Mouse (Mus musculus) hindbrain, embryonic 12.5 days (tissue): ENCODE data around the gene Egln3. TPM values are rescaled to one million over a fixed set of nuclear protein-coding genes. Genes with fewer than 3 reads are reported as not detected.

ENCODE experiments used
- ATAC-seq: fragments of 200-750 bp; cut with Nextera tagmentation; 2 replicates; pipeline ENCODE4 v1.8.0; 2017; ENCODE audit warnings: moderate TSS enrichment; ENCODE audit not compliant: low FRiP score
- H3K27ac ChIP-seq: fragments of 300-500 bp; sonication (generic); 2 replicates; pipeline ENCODE4 v1.5.1; 2016; ENCODE audit warnings: mild to moderate bottlenecking
- H3K27me3 ChIP-seq: fragments of 300-500 bp; sonication (generic); 2 replicates; pipeline ENCODE4 v1.6.1; 2016; ENCODE audit warnings: mild to moderate bottlenecking
- H3K36me3 ChIP-seq: fragments of 300-500 bp; sonication (generic); 2 replicates; pipeline ENCODE4 v1.6.1; 2016; ENCODE audit warnings: mild to moderate bottlenecking
- H3K4me1 ChIP-seq: fragments of 300-500 bp; sonication (generic); 2 replicates; pipeline ENCODE4 v1.6.1; 2016
- H3K4me2 ChIP-seq: fragments of 300-500 bp; sonication (generic); replicated peaks from 2 replicates; pipeline ENCODE4 v1.6.1; 2016; ENCODE audit warnings: mild to moderate bottlenecking
- H3K4me3 ChIP-seq: fragments of 300-500 bp; sonication (generic); 2 replicates; pipeline ENCODE4 v1.5.1; 2016; ENCODE audit warnings: mild to moderate bottlenecking
- H3K9ac ChIP-seq: fragments of 300-500 bp; sonication (generic); 2 replicates; pipeline ENCODE4 v1.6.1; 2016; ENCODE audit warnings: mild to moderate bottlenecking, moderate library complexity
- H3K9me3 ChIP-seq: fragments of 300-500 bp; sonication (generic); replicated peaks from 2 replicates; pipeline ENCODE4 v1.6.1; 2016; ENCODE audit warnings: mild to moderate bottlenecking
- WGBS: fragments of 180-500 bp; shearing (Covaris S2); methylation state at CpG from one replicate; pipeline ENCODE4 v1.1.7; 2016; 5-methylcytosine and 5-hydroxymethylcytosine counted together
- polyA plus RNA-seq: library from polyadenylated mRNA; unstranded; fragments of >200 nt; fragmentation: Nextera tagmentation; extraction: Ambion mirVana; gene quantifications from 2 replicates; pipeline ENCODE4 v1.2.1, GENCODE M21; 2016

The Egln3 gene
- polyA plus RNA-seq, 1 experiment from 2014 or later = 7.3 TPM

DNA sequence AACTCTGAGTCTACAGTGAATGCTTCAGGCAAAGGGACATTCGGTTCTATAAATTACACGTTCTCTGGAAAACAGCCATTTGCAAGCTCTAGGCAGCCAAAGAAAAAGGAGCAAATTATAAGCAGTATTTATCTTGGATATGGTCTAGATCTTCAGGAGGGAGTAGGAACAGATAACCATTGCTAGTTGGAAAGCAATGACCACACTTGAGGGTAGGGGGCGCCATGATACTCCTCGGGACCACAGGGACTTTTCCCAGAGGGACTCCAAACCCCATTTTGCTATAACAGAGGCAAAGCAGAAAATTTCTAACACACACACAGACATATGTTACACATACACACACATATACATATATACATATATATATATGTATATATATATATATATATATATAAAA is 3.5 kb downstream of the Egln3 start:
- 43% methylated on average over 4 of the region's 4 CpGs for WGBS
- H3K27ac ChIP-seq = no peak overlapping the region
- H3K4me1 ChIP-seq = peaks cover 41% of the 10 kb centered on the region
- no peaks in the 10 kb centered on the region for H3K9me3 ChIP-seq
- no peak for ATAC-seq
- H3K9ac ChIP-seq = no peak overlapping the region
- H3K4me2 ChIP-seq = no peak overlapping the region
- H3K36me3 ChIP-seq = no peaks in the 10 kb centered on the region
- no peaks in the 10 kb centered on the region; the same call in none of the 2 replicates for H3K27me3 ChIP-seq
- H3K4me3 ChIP-seq = no peak overlapping the region

DNA sequence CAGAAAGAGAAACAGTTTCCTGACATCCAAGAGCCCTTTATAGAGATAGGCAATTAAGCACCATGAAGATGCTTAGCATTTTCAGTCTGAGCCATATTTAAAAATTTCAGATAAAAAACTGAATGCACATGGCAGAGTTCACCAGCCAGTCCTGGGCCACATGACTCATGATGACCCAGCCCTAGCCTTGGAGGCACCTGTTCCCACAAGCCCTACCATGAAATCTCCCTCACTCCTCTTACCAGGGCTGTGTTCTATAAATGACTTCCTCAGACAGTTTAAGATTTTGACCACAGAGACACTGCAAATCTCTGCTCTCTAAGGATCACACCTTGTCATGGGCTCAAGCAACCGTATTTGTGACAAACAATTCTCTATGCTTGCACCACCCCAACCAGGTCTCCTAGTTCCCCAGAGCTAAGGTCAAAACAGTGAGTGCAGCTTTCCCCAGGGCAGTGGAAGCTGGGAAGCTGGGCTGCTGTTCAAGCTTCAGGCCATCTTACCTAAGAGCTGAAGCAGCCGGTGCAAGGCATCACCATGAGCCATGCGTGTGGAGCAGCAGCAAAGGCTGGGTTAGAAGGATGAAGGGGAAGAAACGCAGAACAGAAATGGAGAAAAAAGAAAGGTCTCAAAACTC is 5.3 kb downstream of the Egln3 start:
- no peak overlapping the region for H3K27ac ChIP-seq
- no peak for ATAC-seq
- no peak overlapping the region for H3K4me2 ChIP-seq
- no peak overlapping the region for H3K4me3 ChIP-seq
- H3K9ac ChIP-seq = no peak overlapping the region
- 90% methylated on average over 4 of the region's 4 CpGs for WGBS
- no peaks in the 10 kb centered on the region; the same call in none of the 2 replicates for H3K27me3 ChIP-seq
- peaks cover 43% of the 10 kb centered on the region for H3K4me1 ChIP-seq
- H3K36me3 ChIP-seq = no peaks in the 10 kb centered on the region
- H3K9me3 ChIP-seq = no peaks in the 10 kb centered on the region

DNA sequence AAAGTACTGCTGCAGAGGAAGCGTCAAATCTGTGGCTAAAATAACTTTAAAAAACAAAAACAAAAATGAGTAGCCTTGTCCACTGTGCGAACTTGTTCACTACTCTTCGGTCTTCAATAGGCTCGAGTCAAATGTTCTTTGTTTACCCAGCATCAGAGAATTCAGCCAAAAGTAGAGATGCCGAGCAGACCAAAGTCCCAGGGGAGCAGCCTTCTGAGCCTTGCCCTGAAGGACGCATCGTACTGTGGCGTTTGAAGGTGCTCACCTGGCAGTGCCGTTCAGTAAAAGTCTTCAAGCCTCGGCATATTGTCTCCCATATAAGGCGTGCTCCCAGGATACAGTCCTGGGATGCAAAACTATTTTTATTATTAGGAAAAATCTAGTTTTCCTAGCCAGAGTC is 5.8 kb downstream of the Egln3 start:
- Histone ChIP-seq H3K36me3 (no peaks in the 10 kb centered on the region), H3K27me3 (no peaks in the 10 kb centered on the region; the same call in none of the 2 replicates), H3K4me3 (no peak overlapping the region), H3K9ac (no peak overlapping the region), H3K9me3 (no peaks in the 10 kb centered on the region), H3K4me2 (no peak overlapping the region), H3K4me1 (peaks cover 43% of the 10 kb centered on the region), H3K27ac (peak overlapping the region; percentile 5; the same call in 1 of the 2 replicates)
- WGBS = 61% methylated on average over 11 of the region's 11 CpGs
- ATAC-seq = no peak

DNA sequence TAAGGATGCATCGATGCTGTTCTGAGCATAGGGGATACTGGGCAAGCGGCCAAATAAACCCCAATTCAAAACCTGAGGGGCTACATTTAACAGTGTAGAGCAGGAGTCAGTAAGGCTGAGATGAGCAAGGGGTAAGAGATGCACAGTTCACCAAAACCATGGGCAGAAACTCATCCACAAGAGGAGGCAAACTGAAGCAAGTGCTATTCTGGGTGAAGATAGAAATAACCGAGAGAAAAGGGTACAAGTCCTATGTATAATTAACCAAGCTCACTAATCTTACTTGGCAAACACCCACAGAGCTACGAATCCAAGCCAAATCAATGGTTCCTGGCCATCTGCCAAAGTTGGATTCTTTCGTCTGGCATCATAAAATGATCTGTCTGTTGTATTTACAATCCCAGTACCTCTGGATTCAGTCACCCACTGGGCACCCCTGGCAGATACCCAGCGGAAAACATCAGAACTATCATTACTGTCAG is 6.3 kb downstream of the Egln3 start:
- Histone ChIP-seq H3K27me3 (no peaks in the 10 kb centered on the region; the same call in none of the 2 replicates), H3K4me2 (no peak overlapping the region), H3K4me1 (peaks cover 43% of the 10 kb centered on the region), H3K9me3 (no peaks in the 10 kb centered on the region), H3K4me3 (no peak overlapping the region), H3K36me3 (no peaks in the 10 kb centered on the region), H3K27ac (peak overlapping the region; percentile 5; the same call in 1 of the 2 replicates), H3K9ac (no peak overlapping the region)
- 51% methylated on average over 6 of the region's 6 CpGs for WGBS
- no peak for ATAC-seq

DNA sequence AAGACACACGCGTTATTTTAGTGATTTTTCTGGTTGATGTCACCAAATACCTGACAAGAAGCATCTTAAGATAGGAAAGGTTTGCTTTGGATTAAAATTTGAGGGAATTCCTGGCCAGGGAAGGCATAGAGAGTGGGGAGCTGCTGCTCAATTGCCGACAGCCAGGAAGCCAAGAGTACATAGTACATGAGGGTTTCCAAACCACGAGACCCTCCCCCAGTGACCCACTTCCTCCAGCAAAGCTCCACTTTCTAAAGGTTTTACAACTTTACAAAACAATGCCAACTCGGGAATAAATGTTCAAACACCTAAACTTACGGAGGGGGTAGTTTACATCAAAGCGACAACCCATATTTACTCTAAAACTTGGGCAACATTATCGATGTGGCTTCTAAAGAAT is 6.8 kb downstream of the Egln3 start:
- 86% methylated on average over 8 of the region's 8 CpGs for WGBS
- no peak overlapping the region for H3K4me3 ChIP-seq
- H3K9ac ChIP-seq = no peak overlapping the region
- no peak overlapping the region for H3K27ac ChIP-seq
- no peaks in the 10 kb centered on the region for H3K9me3 ChIP-seq
- ATAC-seq = no peak
- no peaks in the 10 kb centered on the region; the same call in 1 of the 2 replicates for H3K27me3 ChIP-seq
- H3K4me2 ChIP-seq = no peak overlapping the region
- no peaks in the 10 kb centered on the region for H3K36me3 ChIP-seq
- H3K4me1 ChIP-seq = peaks cover 45% of the 10 kb centered on the region

DNA sequence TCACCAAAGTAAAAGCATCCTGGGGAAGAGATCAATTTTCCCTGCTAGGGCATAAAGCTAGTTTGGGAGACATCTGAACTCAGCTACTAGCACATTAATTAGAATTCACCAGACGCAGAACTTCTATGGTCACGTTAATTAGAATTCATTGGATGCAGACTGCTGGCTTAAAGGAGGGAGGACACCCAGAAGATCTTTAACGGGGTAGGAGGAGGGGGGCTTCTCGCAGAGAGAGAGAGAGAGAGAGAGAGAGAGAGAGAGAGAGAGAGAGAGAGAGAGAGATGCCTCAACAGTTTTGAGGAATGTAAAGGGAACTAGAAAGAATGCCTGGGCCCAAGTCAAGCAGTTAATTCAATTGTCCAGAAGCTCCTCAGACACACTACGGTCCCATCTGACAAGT is 9.5 kb downstream of the Egln3 start:
- 22% methylated on average over 5 of the region's 5 CpGs for WGBS
- no peaks in the 10 kb centered on the region for H3K9me3 ChIP-seq
- no peak overlapping the region for H3K4me2 ChIP-seq
- no peak overlapping the region for H3K9ac ChIP-seq
- no peaks in the 10 kb centered on the region for H3K27me3 ChIP-seq
- H3K4me1 ChIP-seq = peaks cover 52% of the 10 kb centered on the region
- H3K4me3 ChIP-seq = no peak overlapping the region
- H3K36me3 ChIP-seq = no peaks in the 10 kb centered on the region
- H3K27ac ChIP-seq = no peak overlapping the region
- ATAC-seq = no peak

DNA sequence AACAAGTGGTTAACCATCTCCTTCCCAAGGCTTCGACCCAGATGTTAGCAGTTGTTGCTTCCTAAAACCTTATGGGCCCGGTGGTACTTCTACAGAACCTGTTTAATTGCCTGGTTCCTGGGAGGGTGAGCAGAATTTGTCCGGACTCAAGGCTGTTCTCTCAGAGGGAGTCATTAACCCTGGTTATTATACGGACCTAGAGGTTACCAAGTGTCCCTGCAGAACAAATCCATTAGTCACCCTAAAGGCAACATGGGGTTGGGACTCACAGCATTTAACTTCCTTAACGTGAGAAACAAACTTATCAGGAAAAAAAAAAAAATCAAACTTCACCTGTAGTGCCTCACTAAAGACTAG is 11.4 kb downstream of the Egln3 start:
- peak overlapping the region; percentile 77 for H3K27ac ChIP-seq
- H3K4me3 ChIP-seq = peak overlapping the region; percentile 18
- 3% methylated on average over 5 of the region's 5 CpGs for WGBS
- no peaks in the 10 kb centered on the region for H3K36me3 ChIP-seq
- H3K9ac ChIP-seq = peak overlapping the region; percentile 42; the same call in 1 of the 2 replicates
- H3K9me3 ChIP-seq = no peaks in the 10 kb centered on the region
- peaks cover 38% of the 10 kb centered on the region for H3K4me1 ChIP-seq
- peak overlapping the region; percentile 51 for H3K4me2 ChIP-seq
- ATAC-seq = peak; percentile 51; the same call in 1 of the 2 replicates
- no peaks in the 10 kb centered on the region for H3K27me3 ChIP-seq

DNA sequence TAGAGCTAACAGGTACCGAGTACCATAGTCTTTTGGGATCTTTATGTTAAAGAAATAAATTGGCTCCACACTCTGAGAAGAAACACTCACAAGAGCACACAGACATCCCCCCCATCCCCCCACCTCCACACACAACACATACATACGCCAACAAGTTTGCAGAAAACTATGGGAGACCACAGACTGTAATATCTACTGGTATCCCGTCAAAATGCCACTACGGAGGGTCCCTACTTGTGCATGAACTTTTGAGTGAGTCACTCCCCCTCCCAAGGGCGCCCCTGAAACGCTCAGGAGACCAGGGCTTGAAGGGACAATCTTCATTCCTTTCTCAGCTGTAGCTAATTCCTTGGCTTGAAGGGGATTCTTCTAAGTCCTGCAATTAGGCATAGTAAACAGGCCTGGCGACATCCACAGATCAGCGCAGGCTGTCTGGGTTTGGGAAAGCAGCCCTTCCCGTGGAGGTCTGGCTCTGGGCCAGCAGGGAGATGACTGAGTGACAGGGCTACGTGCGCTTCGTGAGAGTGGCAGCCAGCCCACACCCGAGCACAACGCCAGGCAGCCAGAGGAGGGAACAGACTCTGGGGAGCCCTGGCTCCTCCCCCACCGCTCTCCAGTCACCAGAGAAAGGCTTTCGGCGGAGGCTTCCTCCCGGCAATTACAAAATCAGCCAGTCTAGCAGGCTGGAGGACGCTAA is 11.9 kb downstream of the Egln3 start:
- Histone ChIP-seq H3K4me1 (peaks cover 37% of the 10 kb centered on the region), H3K4me2 (peak overlapping the region; percentile 51), H3K9me3 (no peaks in the 10 kb centered on the region), H3K36me3 (no peaks in the 10 kb centered on the region), H3K27ac (peak overlapping the region; percentile 77), H3K9ac (peak overlapping the region; percentile 42; the same call in 1 of the 2 replicates), H3K27me3 (no peaks in the 10 kb centered on the region), H3K4me3 (peak overlapping the region; percentile 18)
- peak; percentile 97 for ATAC-seq
- 4% methylated on average over 19 of the region's 19 CpGs for WGBS

DNA sequence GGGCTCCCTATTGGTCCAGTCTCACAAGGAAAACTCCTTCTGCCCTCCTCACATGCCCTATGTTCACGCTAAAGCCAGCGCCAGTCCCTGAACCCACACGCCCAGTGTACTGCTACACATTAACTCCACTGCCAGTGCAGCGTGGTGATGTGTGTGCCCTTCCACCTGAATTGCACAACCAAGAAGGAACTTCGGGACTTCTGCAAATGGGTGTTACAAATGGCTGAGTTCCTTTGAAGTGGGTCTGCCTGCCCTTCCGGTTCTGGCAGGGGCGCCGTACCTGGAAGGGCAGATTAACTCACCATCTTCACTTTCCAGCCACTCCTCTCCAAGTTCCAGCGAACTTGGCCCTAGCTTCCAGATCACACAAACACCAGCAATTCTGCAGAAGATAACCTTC is 12.5 kb downstream of the Egln3 start:
- no peak for ATAC-seq
- 58% methylated on average over 9 of the region's 9 CpGs for WGBS
- H3K4me1 ChIP-seq = peaks cover 39% of the 10 kb centered on the region
- peak overlapping the region; percentile 77 for H3K27ac ChIP-seq
- H3K9me3 ChIP-seq = no peaks in the 10 kb centered on the region
- peak overlapping the region; percentile 51; the same call in 1 of the 2 replicates for H3K4me2 ChIP-seq
- H3K4me3 ChIP-seq = no peak overlapping the region
- no peaks in the 10 kb centered on the region for H3K36me3 ChIP-seq
- H3K9ac ChIP-seq = no peak overlapping the region
- no peaks in the 10 kb centered on the region for H3K27me3 ChIP-seq

DNA sequence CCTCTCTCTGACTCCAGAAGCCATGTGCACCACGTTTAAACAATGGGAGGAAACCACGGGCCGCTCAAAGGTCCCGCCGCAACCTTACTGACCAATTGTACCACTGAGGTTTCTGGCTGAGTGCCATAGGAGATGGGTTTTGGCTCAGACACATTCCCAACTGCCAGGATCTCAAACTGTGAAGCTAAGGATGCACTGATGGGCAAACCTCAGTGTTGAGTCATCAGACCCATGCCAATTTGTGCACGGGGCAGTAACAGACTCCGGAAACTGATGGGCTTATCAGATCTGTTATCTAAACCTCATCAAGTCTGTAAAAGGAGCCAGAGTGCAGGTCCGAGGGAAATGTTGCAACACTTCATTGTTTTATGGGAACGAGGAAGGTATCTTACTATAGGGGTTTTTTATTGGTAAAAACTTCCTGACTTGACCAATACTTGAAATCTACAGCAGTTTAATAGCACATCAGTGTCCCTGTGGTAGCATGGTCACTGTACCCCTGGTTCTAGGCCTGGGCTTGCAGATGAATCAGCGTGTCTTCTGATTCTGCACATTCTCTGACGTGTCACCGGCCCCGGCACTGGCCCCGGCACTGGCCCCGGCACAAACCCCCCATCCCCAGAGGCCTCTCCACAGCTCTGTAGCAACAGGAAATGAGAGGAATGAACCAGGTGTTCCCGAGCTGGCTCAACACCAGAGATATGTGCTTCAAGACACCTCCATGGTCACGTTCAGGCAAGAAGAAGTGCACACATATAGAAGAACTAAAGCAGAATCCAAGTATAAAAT is 15.7 kb downstream of the Egln3 start:
- Histone ChIP-seq H3K9me3 (no peaks in the 10 kb centered on the region), H3K9ac (no peak overlapping the region), H3K27ac (no peak overlapping the region)

DNA sequence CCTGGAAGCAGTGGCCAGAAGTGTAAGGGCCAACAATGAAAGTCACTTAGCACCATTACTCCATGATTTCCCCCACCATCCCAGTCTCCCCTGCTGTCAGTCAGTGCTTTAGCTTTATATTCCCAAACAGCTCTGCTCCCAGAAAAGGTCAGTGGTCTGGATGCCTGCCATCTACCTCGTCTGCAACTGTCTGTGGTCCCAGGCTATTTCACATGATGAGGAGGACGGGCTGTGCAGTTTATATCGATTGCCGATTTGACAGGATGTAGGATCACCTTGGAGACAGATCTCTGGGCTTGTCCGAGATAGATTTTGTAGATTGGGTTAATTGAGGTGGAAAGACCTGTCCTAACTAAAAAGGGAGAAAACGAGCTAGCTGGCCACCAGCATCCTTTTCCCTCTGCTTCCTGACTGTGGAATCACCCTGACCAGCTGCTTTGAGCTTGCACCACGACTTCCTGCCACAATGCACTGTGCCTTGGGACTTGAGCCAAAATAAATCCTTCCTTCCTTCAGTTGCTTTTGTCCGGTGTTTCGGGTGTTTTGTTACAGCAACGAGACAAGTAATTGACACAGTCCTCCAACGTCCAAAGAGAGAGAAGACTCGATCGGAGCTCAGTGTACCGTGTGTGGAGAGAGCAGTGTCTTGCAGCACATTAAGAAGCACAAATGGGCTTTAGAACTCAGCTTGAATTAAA is 16.6 kb downstream of the Egln3 start:
- Histone ChIP-seq H3K27ac (peak overlapping the region; percentile 14; the same call in 1 of the 2 replicates), H3K9me3 (no peaks in the 10 kb centered on the region), H3K9ac (no peak overlapping the region), H3K27me3 (no peaks in the 10 kb centered on the region), H3K4me3 (no peak overlapping the region), H3K4me1 (peaks cover 17% of the 10 kb centered on the region), H3K4me2 (no peak overlapping the region), H3K36me3 (no peaks in the 10 kb centered on the region)
- no peak for ATAC-seq
- 44% methylated on average over 14 of the region's 14 CpGs for WGBS

More for the DNA sequence above, 15.7 kb downstream of the Egln3 start:
- Histone ChIP-seq H3K4me2 (no peak overlapping the region), H3K27me3 (no peaks in the 10 kb centered on the region), H3K4me3 (no peak overlapping the region), H3K36me3 (no peaks in the 10 kb centered on the region), H3K4me1 (peaks cover 25% of the 10 kb centered on the region)
- 75% methylated on average over 17 of the region's 17 CpGs for WGBS
- no peak for ATAC-seq

DNA sequence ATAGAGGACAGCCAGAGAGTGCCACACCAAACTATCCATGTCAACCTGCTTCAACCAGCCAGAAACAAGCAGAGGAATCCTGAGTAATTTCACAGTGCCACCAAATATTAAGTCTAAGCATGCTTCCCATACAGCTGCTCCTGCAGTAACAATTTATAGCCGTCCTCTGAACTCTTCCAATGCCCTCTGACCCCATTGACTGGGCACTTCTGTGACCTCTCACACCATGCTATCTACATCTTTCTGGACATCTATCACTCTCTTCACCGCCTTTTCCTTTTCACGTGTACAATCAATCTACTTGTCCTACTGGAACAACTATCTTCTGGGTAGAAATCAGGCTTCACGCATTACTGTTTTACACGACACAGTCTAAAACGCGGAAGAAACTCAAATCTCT is 19.4 kb downstream of the Egln3 start:
- 84% methylated on average over 7 of the region's 7 CpGs for WGBS
- H3K27ac ChIP-seq = no peak overlapping the region
- no peak for ATAC-seq
- H3K9ac ChIP-seq = no peak overlapping the region
- peaks cover 3% of the 10 kb centered on the region; the same call in 1 of the 2 replicates for H3K4me1 ChIP-seq
- H3K9me3 ChIP-seq = no peaks in the 10 kb centered on the region
- no peak overlapping the region for H3K4me2 ChIP-seq
- H3K27me3 ChIP-seq = no peaks in the 10 kb centered on the region
- no peaks in the 10 kb centered on the region for H3K36me3 ChIP-seq
- H3K4me3 ChIP-seq = no peak overlapping the region
